Mouse (Mus musculus): Measurements from ENCODE around the gene Dysf.
"Not testable (repeated sequence)": the region's sequence is repeated elsewhere in the genome, so short reads cannot be mapped to it uniquely, and the experiment has no call there.

Dysf gene

DNA sequence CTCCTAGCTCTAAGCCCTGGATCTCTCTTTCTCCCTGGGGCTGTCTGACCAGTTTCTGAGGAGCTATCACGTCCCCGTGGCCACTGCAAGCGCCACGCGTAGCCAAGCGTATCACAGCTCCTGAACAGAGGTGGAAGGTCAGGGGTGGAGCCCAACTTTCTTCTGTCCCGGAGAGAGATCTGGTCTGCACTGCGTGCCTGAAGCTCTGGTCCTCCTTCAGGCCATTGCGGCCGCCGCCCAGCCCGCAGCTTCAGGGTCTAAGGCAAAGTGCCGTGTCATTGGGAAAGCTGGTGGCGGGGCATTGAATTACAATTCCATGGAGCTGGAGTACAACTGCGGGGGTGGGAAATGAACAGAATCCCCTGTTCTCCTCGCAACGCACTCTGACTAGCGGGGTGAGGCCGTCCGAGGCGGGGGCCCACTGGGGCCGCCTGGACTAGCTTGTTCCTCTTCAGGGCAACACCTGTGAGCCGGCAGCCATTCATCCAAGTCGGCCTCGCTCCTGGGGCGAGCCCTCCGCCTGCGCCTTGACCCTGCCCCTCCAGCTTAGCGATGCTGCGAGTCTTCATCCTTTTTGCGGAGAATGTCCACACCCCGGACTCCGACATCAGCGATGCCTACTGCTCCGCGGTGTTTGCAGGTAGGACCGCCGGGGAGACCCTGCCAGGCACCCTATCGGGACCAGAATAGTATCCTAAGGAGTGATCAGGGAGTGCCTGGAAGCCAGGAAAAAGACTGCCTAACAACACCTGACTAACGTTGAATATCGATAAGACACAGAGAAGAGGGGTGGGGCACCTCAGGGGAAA lies at the start of gene Dysf:
TSS of gene Dysf (plus strand) at position 228 of the 809 bp plus-strand sequence.
- no peak for DNase-seq (ENCODE audit: low spot score in 2 of 2)

DNA sequence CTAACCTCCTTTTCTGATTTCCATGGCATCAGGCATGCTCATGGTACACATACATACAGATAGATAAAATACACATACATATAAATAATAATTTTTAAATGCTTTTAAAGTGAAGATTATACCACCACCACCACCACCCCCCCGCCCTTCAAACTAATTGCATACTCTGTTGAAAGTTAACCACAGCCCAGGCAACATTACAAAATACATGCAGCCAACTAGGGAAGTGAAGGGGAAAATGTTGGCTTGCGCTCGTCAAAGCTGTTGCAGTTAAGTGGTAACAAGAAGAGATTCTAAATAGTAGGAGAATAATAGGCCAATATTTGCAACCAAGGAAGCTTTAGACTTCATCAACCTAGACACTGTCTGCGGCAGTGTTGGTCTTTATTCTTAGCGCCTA lies 20.7 kb upstream of the Dysf start:
- no peak for DNase-seq (ENCODE audit: low spot score in 2 of 2)

DNA sequence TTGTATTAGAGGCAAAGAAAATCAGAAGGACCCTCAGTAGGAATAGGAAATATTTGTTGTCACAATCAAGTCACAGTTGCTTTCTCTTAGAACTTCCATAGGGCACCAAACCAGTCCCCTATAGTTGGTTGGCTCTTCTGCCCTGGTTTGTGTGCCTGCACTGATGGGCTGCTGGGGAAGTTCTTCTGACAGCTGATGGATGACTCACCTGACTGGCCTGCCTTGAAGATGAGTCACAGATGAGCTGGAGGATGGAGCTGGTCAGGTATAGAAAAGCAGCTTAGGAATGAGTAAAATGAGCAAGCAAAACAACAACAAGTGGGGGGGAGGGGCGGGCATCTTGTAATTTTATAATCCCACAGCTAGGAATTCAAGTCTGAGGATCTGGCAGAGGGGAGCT lies 5.7 kb upstream of the Dysf start:
- DNase-seq (ENCODE audit: low spot score in 2 of 2), result no peak

DNA sequence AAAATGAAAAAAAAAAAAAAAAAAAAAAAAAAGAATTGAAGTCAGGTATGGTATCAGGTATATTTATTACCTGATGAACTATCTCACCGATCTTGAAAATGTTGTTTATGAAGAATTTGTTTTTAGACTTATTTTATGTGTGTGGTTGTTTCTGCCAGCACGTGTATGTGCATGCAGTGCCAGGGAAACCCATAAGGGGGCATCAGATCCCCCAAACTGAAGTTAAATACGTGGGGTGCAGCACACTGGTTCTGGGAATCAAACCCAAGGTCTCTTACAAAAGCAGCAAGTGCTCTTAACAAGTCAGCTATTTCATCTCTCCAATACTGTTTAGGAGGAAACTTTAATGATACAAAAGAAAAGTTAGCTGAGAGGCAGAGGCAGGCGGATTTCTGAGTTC lies 4.1 kb upstream of the Dysf start:
- no peak for DNase-seq (ENCODE audit: low spot score in 2 of 2)

DNA sequence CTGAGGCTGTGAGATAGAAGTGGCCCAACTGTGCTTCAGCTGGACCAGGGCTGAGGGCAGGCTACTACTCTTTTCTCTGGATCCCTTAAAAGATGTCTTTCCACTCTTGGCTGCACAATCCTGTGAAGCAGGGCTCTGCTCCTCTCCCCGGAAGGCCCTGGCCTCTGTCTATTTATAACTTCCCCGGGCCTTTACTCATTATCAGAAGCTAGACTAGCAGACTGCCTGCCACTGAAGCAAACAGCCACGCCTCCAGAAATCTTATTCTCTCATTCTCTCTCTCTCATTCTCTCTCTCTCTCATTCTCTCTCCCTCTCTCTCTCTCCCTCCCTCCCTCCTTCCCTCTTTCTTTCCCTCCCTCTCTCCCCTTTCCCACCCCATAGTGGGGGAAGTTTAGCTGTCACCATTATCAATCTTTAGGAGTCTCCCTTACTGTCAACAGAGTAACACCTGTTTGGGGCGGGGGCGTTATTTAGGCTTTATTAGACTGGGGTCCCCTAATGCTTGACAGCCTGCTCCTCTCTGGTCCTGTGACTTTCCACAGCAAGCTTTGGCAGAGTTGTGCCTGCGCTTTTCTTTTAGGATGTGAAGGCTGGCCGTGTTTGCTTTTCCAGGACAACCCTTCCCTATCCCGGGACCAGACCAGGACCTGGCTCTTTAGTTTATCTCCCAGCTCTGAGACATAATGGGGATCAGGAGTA lies 932 bp downstream of the Dysf start:
- DNase-seq (ENCODE audit: low spot score in 2 of 2), result no peak

DNA sequence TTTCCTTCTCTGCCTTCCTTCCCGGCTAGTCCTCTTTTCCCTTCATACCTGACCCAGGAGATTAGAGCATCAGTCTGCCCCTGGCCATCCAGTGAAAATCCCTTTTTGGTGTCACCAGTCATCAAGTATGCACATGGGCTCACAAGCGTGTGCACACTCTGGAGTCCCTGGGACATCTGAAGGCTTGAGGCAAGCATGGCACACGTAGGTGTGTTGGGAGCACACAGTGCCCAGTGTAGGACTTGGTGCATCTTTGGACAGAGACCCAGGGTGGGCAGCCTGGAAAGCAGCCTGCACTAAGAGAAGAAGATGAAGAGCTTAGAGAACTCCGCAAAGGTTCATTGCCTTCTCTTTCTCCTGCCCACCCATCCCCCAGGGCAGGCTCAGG lies 1.5 kb downstream of the Dysf start:
- no peak for DNase-seq (ENCODE audit: low spot score in 2 of 2)

DNA sequence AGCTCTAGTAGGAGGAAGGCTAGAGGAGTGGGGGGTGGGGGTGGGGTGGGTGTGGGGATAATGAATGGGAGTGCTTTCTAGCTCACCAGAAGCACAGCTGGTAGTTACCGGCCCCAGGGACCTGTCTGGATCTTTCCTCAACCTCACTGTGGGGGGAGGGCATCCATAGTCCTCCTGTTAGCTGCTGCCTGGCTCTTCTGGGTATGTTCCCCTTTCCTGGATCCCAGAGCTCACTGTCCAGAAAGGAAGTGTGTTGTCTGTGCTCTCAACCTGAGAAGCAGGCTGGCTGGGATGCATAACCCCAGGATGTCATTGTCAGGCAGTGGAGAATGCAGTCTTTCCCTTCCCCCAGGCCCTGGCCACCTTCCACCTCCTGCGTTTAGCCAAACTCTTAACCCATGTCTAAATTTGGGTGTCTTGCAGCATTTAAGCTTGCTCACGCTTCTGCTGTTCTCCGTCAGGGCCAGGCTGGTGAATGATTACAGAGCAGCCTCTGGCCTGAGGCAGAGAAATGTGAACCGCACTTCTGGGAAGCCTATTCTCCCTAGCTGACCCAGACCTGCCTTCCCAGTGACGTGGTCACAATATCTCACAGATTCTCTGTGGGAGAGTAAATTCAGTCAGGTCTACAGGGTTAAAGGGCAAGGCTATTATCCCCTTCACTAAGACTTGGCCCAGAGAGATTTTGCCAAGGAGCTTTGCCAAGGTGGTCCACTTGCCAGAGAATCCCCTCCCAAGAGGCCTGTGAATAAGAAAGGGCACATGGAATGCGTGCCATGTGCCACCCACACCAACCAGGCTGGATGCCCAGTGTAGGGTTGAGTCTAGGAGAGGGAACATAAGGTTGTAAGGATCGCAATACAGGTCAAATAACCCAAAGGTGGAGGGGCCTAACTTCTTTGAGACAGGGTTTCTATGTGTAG lies 2.2 kb downstream of the Dysf start:
- no peak for DNase-seq (ENCODE audit: low spot score in 2 of 2)

DNA sequence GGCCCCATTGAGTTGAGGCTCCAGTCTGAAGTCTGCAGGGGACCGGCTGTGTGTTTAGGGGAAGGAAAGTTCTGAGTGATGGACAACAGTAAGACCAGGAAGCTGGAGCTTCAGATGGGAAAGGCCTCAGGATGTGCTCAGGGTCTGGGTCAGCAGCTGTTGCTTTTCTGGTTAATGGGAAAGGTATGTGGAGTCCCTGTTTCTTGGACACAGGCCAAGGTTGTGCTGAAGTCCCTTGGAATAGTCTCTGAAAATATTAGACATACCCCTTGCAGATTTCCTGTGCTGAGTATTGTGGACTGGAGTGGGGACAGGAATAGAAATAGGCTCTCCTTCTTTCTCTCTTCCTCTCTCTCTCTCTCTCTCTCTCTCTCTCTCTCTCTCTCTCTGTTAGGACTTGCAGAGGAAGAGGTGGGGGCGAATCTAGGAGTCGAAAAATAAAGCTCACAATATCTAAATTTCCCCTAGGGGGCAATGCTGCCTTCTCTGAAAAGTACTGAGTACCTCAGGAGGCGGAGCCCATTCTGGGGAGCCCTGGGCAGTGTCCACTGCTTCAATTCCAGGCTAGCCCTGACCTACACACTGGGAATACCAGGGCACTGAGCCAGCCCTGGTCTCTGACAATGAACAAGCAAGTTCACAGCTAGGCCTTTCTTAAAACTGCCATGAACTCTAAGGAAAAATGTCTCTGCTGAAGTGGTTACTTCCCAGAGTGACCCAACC lies 6.7 kb downstream of the Dysf start:
- not testable (repeated sequence) for DNase-seq (ENCODE audit: low spot score in 2 of 2)

DNA sequence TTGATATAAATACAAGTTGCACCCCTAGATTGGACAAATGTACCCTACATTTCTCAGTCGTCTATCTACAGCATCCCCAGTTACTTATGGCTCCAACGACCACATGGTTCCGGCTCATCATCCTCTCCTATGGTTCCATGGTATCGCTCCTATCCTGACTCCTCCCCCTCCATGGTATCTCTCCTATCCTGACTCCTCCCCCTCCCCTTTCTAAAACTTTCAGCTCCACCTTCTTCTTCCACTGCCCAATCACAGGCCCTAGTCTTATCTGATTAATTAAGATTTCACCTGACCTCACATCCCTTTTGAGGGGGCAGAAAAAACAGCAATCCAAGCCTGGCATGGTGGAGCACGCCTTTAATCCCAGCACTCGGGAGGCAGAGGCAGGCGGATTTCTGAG lies 8.5 kb downstream of the Dysf start:
- DNase-seq (ENCODE audit: low spot score in 2 of 2), result no peak

DNA sequence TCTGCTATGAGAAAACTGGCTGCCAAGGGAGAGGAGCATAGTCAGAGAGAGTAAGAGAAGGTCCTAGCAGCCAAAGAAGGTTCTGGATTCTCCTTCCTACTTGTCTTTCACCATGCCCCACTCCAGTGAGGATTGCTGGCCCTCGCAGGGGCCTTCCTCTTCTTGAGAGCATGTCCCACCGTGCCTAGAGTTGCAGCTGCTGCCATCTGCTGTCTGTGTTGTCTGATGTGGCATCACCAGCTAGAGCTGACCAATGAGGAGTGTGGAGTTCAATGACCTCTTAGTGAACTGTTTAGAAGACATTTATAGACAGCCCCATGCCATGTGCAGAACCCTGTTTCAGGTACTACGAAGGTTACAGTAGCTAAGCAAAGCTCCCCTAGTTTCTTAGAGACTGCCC lies 9.0 kb downstream of the Dysf start:
- no peak for DNase-seq (ENCODE audit: low spot score in 2 of 2)

DNA sequence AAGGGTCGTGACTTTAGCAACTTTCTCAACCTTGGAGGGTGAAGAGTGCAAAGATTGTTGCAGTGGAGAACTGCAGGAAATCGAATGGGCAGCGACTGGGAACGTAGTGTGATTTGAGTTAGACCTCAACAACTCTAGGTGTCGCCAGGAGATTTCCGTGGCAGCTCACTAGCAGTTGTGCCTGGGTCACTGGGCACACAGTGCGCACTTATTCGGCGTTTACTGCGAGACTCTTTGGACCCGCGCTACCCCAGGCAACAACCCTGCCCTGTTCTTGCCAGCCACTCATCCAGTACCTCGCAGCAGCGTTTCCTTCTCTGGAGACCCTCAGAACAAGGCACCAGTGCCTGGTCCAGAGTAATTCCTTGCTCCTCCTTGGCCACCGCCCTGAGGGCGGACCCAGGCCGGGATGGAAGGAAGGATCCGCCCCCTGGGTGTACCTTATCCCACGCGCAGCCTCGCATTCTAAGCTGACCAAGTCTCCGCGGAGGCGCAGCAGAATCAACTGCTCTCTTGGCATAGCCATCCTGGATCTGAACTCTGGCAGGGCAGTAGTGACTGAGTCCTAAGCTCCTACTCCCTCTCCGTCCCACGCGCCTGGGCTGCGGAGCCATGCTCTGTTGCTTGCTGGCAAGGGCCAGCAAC lies 10.6 kb downstream of the Dysf start:
- no peak for DNase-seq (ENCODE audit: low spot score in 2 of 2)

DNA sequence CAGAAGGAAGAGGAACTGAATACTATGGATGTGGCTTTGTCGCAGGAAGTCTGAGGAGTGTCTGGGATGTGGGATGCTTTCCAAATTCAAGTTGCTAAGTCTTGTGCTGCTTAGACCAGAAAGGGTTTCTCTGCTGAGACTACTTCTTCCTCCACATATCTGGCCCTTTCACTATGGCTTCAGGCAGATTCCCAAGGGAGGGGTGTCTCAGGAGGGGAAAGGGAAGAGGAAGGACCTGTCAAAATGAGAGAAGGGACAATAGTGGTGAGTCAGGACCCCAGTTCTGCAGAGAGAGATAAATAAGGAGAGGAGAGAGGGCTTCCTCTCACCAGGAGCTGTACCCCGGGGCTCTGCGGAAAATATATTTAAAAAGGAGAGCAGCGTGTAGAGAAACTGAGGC lies 11.6 kb downstream of the Dysf start:
- no peak for DNase-seq (ENCODE audit: low spot score in 2 of 2)

DNA sequence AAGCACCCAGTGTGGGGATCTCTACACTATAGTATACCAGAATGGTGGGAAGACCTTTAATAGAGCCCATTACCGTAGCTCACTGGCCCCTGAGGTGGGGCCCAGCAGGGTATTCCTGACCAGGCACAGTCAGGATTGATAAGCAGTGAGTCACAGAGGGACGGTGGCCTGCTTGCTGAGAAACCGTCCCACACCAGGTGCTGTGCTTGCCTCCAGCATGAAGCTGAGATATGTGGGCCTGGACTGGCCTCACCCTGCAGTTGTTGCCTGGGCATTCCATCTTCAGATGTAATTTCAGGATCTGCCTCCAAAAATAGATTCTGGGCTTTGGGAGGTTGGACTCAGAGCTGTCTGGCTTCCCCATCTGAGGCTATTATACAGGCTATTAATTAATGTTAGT lies 13.6 kb downstream of the Dysf start:
- DNase-seq (ENCODE audit: low spot score in 2 of 2), result no peak

DNA sequence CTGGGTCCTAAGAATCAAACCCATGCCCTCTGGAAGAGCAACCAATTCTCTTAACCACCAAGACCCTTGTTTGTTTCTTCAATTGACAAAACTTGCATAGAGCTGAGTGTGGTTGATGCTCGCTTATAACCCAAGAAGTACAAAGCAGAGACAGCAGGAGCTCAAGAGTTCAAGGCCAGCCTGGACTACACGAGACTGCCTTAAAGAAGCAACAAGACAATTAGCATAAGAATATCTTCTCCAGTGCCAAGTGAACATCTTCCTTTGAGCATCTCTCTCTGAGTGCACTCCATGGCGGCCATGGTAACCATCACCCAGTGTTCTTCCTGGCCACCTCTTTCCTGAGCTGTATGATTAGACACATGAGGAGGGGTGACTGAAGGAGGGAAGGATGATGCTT lies 17.2 kb downstream of the Dysf start:
- no peak for DNase-seq (ENCODE audit: low spot score in 2 of 2)

DNA sequence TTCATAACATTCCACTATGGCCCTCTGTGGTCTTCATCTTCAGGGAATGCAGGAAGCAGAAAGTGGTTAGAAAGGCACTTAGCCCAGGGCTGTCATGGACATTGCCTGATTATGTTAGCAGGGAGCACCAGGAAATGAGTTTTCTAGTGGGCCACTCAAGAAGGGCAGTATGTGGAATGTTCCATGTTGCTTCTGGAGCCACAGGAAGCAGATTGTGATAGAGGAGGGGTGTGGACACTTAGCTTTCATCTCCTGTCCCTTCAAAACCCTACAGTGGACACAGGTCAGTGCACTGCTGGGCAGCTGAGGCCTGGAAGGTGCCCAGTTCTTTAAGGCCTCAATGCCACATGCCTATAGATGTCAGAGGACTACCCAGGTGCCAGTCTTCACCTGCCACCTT lies 20.4 kb downstream of the Dysf start:
- no peak for DNase-seq (ENCODE audit: low spot score in 2 of 2)

DNA sequence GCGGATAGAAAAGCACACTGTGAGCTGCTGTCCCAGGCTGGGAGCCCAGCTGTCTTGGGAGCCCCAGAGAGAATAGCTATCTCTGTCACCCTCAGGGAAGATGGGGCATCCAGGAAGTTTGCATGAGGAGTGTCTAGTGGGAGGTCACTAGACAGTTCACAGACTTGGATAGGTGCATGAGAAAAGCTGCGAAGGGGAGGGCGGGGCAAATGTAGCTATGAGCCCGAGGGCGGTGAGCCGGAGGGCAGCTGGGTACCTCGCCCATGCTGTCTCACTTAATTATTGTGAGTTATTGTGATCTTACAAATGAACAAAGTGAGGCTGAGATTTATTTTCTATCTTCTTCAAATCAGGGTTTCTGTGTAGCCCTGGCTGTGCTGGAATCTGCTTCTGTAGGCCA lies 21.4 kb downstream of the Dysf start:
- DNase-seq (ENCODE audit: low spot score in 2 of 2), result no peak

DNA sequence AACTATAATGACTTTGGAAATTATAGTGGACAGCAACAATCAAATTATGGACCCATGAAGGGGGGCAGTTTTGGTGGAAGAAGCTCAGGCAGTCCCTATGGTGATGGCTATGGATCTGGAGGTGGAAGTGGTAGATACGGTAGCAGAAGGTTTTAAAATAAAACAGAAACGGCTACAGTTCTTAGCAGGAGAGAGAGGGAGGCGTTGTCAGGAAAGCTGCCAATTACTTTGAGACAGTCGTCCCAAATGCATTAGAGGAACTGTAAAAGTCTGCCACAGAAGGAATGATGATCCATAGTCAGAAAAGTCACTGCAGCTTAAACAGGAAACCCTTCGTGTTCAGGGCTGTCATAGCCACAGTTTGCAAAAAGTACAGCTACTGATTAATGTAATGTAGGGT lies 24.1 kb downstream of the Dysf start:
- DNase-seq (ENCODE audit: low spot score in 2 of 2), result not testable (repeated sequence)

DNA sequence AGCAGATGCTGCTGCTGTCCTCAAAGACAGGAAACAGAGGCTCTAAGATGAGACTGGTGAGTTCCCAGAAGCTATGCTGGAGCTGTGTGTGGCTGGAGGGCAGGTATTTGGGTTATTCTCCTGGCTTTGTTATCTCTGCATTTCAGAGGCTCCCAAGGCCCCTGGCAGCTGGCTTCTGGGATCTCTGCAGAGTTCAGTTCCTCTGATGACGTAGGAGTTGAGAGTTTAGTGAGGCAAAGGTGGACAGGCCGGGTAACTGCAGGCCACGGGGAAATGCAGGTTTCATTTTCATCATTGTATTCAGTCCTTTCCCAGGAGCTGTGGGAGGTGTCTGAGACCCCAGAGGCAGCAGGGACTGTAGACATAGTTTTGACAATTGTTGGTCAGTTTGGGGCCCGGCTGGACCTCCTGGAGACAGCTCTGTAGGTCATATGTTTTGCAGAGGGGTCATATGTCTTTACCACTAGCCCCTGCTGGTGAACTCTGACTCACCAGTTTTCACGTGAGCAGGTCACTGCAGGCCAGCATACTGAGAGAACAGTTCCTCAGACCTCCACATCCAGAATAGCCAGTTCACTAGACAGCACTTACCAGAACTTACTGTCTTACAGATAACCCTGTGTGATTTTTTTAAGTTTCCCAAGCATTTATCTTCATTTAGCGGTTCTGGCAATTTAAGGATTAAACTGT lies 35.0 kb downstream of the Dysf start:
- DNase-seq (ENCODE audit: low spot score in 2 of 2), result no peak

DNA sequence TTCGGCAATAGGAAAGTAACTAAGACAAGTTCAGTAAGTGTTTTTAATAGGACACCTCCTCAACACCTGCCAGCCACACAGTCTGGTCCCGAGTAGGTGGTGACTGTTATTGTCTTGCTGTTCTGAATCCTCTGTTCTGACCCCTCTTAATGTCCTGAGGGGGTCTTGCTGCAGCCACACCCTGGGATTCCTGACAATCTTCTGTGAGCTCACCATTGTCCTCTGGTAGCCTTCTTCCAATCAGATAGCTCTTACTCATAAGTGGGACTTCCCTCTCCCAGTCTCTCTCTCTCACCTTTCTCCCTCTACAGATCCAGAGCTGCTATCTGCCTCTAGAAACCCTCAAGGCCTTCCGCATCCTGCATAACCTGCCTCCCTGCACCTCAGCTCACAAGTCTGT lies 36.3 kb downstream of the Dysf start:
- no peak for DNase-seq (ENCODE audit: low spot score in 2 of 2)

DNA sequence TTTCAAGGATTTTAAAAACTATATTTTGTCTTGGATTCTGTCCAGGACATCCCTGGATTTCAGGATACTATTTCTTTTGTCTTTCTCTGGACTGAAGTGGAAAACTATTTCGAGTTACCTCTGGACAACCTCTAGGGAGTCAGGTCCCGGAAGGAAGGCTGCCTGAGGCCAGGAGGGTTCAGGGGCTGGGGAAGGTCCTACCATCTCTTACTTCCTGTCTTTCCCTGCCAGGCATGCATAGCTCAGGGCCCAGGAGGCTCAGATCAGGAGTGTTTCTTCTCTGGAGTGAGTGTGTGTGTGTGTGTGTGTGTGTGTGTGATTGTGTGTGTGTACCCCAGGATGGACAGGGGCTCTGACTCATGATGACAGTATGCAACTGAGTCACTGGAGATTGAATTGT lies 40.5 kb downstream of the Dysf start:
- no peak for DNase-seq (ENCODE audit: low spot score in 2 of 2)

DNA sequence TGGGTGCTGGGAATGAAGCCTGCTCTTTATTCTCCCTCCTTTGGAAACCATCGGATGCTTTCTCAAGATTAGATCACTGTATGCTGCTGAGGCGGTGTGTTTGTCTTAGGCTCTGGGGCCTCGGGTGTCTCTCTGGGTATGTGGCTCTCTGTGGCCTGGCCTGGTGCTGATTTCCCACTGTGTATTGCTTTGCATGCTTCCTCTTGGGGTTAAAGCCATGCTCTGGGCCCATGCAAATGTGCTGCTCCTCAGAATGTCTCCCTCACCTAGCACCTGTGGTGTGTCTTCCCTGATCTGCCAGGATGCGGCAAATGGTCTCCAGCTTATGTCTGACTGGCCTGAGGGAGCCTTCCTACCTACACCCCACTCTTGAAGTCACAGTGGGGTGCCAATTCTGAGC lies 41.8 kb downstream of the Dysf start:
- no peak for DNase-seq (ENCODE audit: low spot score in 2 of 2)
